Mouse (Mus musculus): ENCODE data around the gene Rcvrn. TPM values are rescaled to one million over a fixed set of nuclear protein-coding genes. Genes with fewer than 3 reads are reported as not detected.
A peak's percentile ranks its signal among the peaks of the same experiment; 100 is the strongest.

The Rcvrn gene
- polyA plus RNA-seq, 1 experiment from 2014 or later: not detected

DNA sequence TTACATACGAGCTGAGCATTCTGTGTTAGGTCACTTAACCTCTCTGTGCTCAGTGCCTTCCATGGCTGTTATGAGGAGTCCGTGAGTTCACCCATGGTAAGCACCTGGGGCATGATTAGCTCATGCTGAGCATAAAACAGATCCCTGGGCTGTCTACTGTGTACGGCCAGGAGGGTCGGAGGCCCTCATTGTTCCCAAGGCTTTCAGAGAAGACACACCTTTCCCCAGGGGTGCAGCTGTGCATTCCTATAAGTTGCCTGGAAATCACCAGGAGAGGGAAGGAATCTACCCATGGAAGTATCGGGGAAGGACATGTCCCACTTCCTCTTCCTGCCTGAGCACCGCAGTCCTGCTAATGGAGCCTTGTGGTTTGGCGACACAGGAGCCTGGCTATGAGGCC is 38.8 kb upstream of the Rcvrn start:
- ATAC-seq (ENCODE audit: low FRiP score): no peak
- Histone ChIP-seq H3K9ac (replicated peaks) (no peak overlapping the region), H3K4me1 (peaks cover 23% of the 10 kb centered on the region), H3K4me2 (no peak overlapping the region), H3K27ac (replicated peaks) (no peak overlapping the region), H3K4me3 (replicated peaks) (no peak overlapping the region), H3K36me3 (no peaks in the 10 kb centered on the region), H3K9me3 (replicated peaks) (no peaks in the 10 kb centered on the region), H3K27me3 (replicated peaks) (no peaks in the 10 kb centered on the region)
- WGBS: 84% methylated on average over 7 of the region's 7 CpGs

GRCm38 (mm10) chr11:67656811-67657210 is 38.3 kb upstream of the Rcvrn start:
- Histone ChIP-seq H3K9me3 (replicated peaks) (no peaks in the 10 kb centered on the region), H3K4me2 (no peak overlapping the region), H3K36me3 (no peaks in the 10 kb centered on the region), H3K27me3 (replicated peaks) (no peaks in the 10 kb centered on the region), H3K9ac (replicated peaks) (no peak overlapping the region), H3K27ac (replicated peaks) (no peak overlapping the region), H3K4me3 (replicated peaks) (no peak overlapping the region), H3K4me1 (peaks cover 23% of the 10 kb centered on the region)
- no peak for ATAC-seq (ENCODE audit: low FRiP score)
- 84% methylated on average over 9 of the region's 9 CpGs for WGBS

DNA sequence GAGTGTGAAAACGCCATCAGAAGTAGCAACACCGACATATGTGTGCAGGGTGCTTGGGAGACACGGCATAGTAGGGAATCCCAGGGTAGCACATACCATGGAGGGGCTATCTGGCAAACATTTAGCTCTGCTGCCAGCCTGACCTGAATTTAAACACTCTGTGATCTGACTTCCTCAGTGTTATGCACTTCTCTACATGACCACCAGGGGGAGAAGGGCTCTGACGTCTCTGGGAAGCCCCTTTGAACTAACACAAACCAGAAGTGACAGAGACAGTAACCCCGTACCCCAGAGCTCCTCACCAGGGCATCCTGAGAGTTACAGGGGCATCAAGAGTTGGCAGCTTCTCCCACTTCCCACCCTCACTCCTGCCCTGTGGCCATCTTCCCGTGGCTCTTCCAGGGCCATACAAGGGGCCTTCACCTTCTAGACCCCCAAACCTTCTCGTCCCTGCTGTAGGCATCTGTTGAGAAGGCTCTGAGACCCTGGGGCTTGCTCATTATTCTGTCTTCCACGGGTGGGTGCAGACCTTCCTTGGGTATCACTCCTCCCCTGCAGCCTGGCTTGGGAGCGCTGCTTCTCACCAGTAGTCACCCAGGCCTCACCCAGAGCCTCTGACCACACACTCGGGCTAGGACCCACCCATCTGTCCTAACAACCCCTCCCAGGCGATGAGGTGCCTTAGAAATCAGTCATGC is 37.3 kb upstream of the Rcvrn start:
- no peaks in the 10 kb centered on the region for H3K9me3 ChIP-seq (replicated peaks)
- H3K27me3 ChIP-seq (replicated peaks): no peaks in the 10 kb centered on the region
- no peak overlapping the region for H3K27ac ChIP-seq (replicated peaks)
- no peak overlapping the region for H3K9ac ChIP-seq (replicated peaks)
- H3K4me2 ChIP-seq: no peak overlapping the region
- H3K4me1 ChIP-seq: peaks cover 15% of the 10 kb centered on the region
- no peaks in the 10 kb centered on the region for H3K36me3 ChIP-seq
- H3K4me3 ChIP-seq (replicated peaks): no peak overlapping the region
- 47% methylated on average over 11 of the region's 11 CpGs for WGBS
- ATAC-seq (ENCODE audit: low FRiP score): 0 out of 2 replicates have a peak, but pooled peaks have one; percentile 8

- Histone ChIP-seq H3K27ac (replicated peaks) (no peak overlapping the region), H3K36me3 (no peaks in the 10 kb centered on the region), H3K9me3 (replicated peaks) (no peaks in the 10 kb centered on the region), H3K4me2 (no peak overlapping the region), H3K9ac (replicated peaks) (no peak overlapping the region), H3K4me3 (replicated peaks) (no peak overlapping the region), H3K27me3 (replicated peaks) (no peaks in the 10 kb centered on the region), H3K4me1 (peaks cover 12% of the 10 kb centered on the region)
- no peak for ATAC-seq (ENCODE audit: low FRiP score)
- WGBS: 87% methylated on average over 8 of the region's 8 CpGs
Measured at GRCm38 (mm10) chr11:67661465-67661864, 33.7 kb upstream of the Rcvrn start.

DNA sequence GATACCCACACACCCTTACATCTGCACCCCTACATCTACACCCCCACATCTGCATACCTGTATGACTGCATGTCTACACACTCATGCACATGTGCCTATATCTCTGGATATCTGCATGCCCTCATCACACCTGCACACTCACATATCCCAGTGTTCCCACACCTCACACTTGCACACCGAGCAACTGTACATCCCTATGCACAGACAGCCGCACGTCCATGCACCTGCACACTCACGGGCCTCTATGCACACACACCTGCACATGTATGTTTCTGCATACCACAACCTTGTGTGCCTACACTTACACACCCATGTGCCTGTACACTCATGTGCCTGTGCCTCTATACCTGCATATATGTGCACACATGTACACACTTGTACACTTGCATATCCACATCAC is 31.7 kb upstream of the Rcvrn start:
- no peak overlapping the region for H3K9ac ChIP-seq (replicated peaks)
- no peaks in the 10 kb centered on the region for H3K27me3 ChIP-seq (replicated peaks)
- H3K27ac ChIP-seq (replicated peaks): 0 out of 2 replicates have a peak overlapping the region, but pooled peaks have one; percentile 4
- no peak overlapping the region for H3K4me2 ChIP-seq
- H3K4me3 ChIP-seq (replicated peaks): no peak overlapping the region
- no peaks in the 10 kb centered on the region for H3K9me3 ChIP-seq (replicated peaks)
- ATAC-seq (ENCODE audit: low FRiP score): no peak
- 98% methylated on average over 4 of the region's 4 CpGs for WGBS
- no peaks in the 10 kb centered on the region for H3K36me3 ChIP-seq
- H3K4me1 ChIP-seq: peaks cover 17% of the 10 kb centered on the region

- Histone ChIP-seq H3K4me3 (replicated peaks) (no peak overlapping the region), H3K4me1 (peaks cover 17% of the 10 kb centered on the region), H3K27ac (replicated peaks) (peak overlapping the region; percentile 73), H3K9ac (replicated peaks) (no peak overlapping the region), H3K27me3 (replicated peaks) (no peaks in the 10 kb centered on the region), H3K36me3 (no peaks in the 10 kb centered on the region), H3K4me2 (no peak overlapping the region), H3K9me3 (replicated peaks) (no peaks in the 10 kb centered on the region)
- WGBS: 86% methylated on average over 3 of the region's 3 CpGs
- ATAC-seq (ENCODE audit: low FRiP score): no peak
Measured at GRCm38 (mm10) chr11:67664261-67664660, 30.9 kb upstream of the Rcvrn start.

DNA sequence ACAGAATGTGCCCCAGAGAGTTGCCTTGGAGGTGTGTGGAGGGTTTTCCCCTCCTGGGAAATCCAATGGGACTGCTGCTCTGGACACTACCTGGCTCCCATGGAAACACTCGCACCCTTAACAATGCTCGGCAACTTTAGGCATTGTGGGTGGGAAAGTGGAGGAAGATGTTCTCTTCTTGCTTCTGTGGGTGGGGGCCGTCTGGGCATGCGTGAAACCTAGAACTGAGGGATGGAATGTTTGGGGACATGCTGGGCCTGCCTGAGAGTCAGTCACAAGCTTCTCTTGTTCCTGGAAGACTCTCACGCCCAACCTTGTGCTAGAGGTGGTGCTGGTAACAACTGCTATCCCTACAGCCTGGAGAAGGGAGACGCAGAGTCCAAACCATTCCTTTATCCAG is 30.2 kb upstream of the Rcvrn start:
- Histone ChIP-seq H3K9ac (replicated peaks) (no peak overlapping the region), H3K4me1 (peaks cover 17% of the 10 kb centered on the region), H3K4me2 (no peak overlapping the region), H3K4me3 (replicated peaks) (no peak overlapping the region), H3K27me3 (replicated peaks) (no peaks in the 10 kb centered on the region), H3K36me3 (no peaks in the 10 kb centered on the region), H3K9me3 (replicated peaks) (no peaks in the 10 kb centered on the region), H3K27ac (replicated peaks) (peak overlapping the region; percentile 73)
- 86% methylated on average over 6 of the region's 6 CpGs for WGBS
- ATAC-seq (ENCODE audit: low FRiP score): no peak

DNA sequence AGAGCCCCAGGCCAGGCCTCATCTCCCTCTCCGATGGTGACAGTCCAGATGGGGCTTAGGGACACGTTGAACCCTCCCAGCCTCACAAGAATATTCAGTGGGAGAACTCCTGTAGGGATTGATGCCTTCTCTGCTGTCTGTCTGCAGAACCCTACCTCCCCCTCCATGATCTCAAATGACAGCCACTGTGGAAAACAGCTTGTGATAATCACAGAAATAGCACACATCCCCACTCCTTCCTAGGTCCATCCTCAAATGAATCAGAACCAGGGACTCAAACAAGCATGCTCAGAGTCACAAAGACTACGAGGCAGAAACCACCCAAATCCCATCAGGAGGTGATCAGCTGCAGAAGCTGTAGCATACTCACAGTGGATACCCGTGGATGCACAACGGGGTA is 29.0 kb upstream of the Rcvrn start:
- Histone ChIP-seq H3K4me2 (no peak overlapping the region), H3K36me3 (no peaks in the 10 kb centered on the region), H3K9me3 (replicated peaks) (no peaks in the 10 kb centered on the region), H3K27me3 (replicated peaks) (no peaks in the 10 kb centered on the region), H3K4me1 (peaks cover 17% of the 10 kb centered on the region), H3K9ac (replicated peaks) (no peak overlapping the region), H3K4me3 (replicated peaks) (no peak overlapping the region), H3K27ac (replicated peaks) (no peak overlapping the region)
- 89% methylated on average over 5 of the region's 5 CpGs for WGBS
- ATAC-seq (ENCODE audit: low FRiP score): no peak

DNA sequence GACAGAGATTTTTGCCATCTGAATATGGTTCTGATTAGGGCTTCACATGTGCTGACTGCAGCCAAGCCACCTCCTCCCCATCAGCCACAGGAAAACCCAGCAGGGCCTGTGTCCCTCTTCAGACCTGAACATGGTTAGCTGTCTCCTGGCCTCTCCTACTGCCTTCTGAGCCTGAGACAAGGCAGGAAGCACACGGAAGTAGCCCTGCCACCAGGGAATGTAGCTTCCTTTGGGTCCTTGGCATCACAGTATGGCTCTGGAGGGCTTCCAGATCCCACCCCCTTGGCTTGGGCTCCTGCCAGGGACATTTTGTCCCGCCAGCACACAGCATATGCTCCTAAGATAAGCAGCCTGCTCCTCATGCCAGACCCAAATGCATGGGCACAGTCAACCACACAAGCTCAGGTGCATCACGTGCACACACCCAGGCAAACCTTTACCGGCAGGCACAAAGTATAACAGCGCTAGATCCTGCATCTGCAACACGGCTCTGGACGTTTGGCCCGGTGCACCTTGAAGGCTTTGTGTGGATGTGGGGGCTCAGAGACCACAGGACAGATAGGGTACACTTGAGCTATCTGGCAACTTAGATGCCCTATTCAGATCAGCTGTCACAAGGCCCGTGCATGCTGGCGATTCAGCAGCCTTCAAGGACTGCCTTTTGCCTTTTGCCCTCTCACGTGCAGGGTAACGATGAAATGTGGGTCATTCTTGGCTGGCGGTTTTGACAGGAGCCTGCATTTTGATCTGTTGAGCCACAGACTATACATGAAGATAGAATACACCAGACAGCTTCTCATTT is 27.4 kb upstream of the Rcvrn start:
- Histone ChIP-seq H3K9me3 (replicated peaks) (no peaks in the 10 kb centered on the region), H3K4me3 (replicated peaks) (no peak overlapping the region), H3K9ac (replicated peaks) (no peak overlapping the region), H3K4me2 (no peak overlapping the region), H3K27ac (replicated peaks) (no peak overlapping the region), H3K36me3 (no peaks in the 10 kb centered on the region), H3K27me3 (replicated peaks) (no peaks in the 10 kb centered on the region), H3K4me1 (peaks cover 17% of the 10 kb centered on the region)
- WGBS: 80% methylated on average over 13 of the region's 13 CpGs
- peak; percentile 22; the same call in 1 of the 2 replicates for ATAC-seq (ENCODE audit: low FRiP score)

GRCm38 (mm10) chr11:67668460-67669007 is 26.6 kb upstream of the Rcvrn start:
- Histone ChIP-seq H3K4me3 (replicated peaks) (no peak overlapping the region), H3K36me3 (no peaks in the 10 kb centered on the region), H3K4me2 (no peak overlapping the region), H3K27me3 (replicated peaks) (no peaks in the 10 kb centered on the region), H3K9me3 (replicated peaks) (no peaks in the 10 kb centered on the region), H3K4me1 (peaks cover 17% of the 10 kb centered on the region), H3K9ac (replicated peaks) (no peak overlapping the region), H3K27ac (replicated peaks) (no peak overlapping the region)
- 94% methylated on average over 3 of the region's 3 CpGs for WGBS
- no peak for ATAC-seq (ENCODE audit: low FRiP score)

- Histone ChIP-seq H3K4me3 (replicated peaks) (no peak overlapping the region), H3K4me1 (peaks cover 8% of the 10 kb centered on the region), H3K9me3 (replicated peaks) (no peaks in the 10 kb centered on the region), H3K27me3 (replicated peaks) (no peaks in the 10 kb centered on the region), H3K9ac (replicated peaks) (no peak overlapping the region), H3K27ac (replicated peaks) (no peak overlapping the region), H3K36me3 (no peaks in the 10 kb centered on the region), H3K4me2 (no peak overlapping the region)
- 97% methylated on average over 6 of the region's 6 CpGs for WGBS
- ATAC-seq (ENCODE audit: low FRiP score): no peak
Measured at GRCm38 (mm10) chr11:67670031-67670430, 25.1 kb upstream of the Rcvrn start.

- 81% methylated on average over 5 of the region's 5 CpGs for WGBS
- H3K4me1 ChIP-seq: peaks cover 8% of the 10 kb centered on the region
- no peaks in the 10 kb centered on the region for H3K9me3 ChIP-seq (replicated peaks)
- no peaks in the 10 kb centered on the region for H3K36me3 ChIP-seq
- H3K4me2 ChIP-seq: no peak overlapping the region
- H3K4me3 ChIP-seq (replicated peaks): no peak overlapping the region
- no peak overlapping the region for H3K9ac ChIP-seq (replicated peaks)
- H3K27ac ChIP-seq (replicated peaks): no peak overlapping the region
- no peak for ATAC-seq (ENCODE audit: low FRiP score)
- H3K27me3 ChIP-seq (replicated peaks): no peaks in the 10 kb centered on the region
Measured at GRCm38 (mm10) chr11:67672140-67672539, 23.0 kb upstream of the Rcvrn start.
